Mouse (Mus musculus): ENCODE measurements around the gene Dnmt1.

Dnmt1 gene

GRCm38 (mm10) chr9:20887704-20888385 lies 71.8 kb downstream of the Dnmt1 start, which contains the start of gene Ppan:
Ppan (plus strand) TSS chr9:20888175.
- DNase-seq (ENCODE audit: extremely low read depth, insufficient read length, low spot score) = peak; percentile 89

GRCm38 (mm10) chr9:20887191-20887590 lies 72.5 kb downstream of the Dnmt1 start:
- no peak for DNase-seq (ENCODE audit: extremely low read depth, insufficient read length, low spot score)

- DNase-seq (ENCODE audit: extremely low read depth, insufficient read length, low spot score) = no peak
Measured at GRCm38 (mm10) chr9:20886563-20886962, 73.1 kb downstream of the Dnmt1 start.

GRCm38 (mm10) chr9:20879097-20879792 lies 80.4 kb downstream of the Dnmt1 start, which contains the start of gene Angptl6:
Angptl6 (minus strand) TSS chr9:20879727.
- DNase-seq (ENCODE audit: extremely low read depth, insufficient read length, low spot score) = no peak

- DNase-seq (ENCODE audit: extremely low read depth, insufficient read length, low spot score) = no peak
Measured at GRCm38 (mm10) chr9:20878710-20879065, 81.0 kb downstream of the Dnmt1 start.

- peak; percentile 100 for DNase-seq (ENCODE audit: extremely low read depth, insufficient read length, low spot score)
Measured at GRCm38 (mm10) chr9:20878041-20878709, 81.5 kb downstream of the Dnmt1 start.

GRCm38 (mm10) chr9:20877118-20878040 lies 82.3 kb downstream of the Dnmt1 start:
- DNase-seq (ENCODE audit: extremely low read depth, insufficient read length, low spot score) = no peak

GRCm38 (mm10) chr9:20876318-20877117 lies 83.2 kb downstream of the Dnmt1 start:
- DNase-seq (ENCODE audit: extremely low read depth, insufficient read length, low spot score) = no peak

GRCm38 (mm10) chr9:20875021-20875790 lies 84.5 kb downstream of the Dnmt1 start:
- DNase-seq (ENCODE audit: extremely low read depth, insufficient read length, low spot score) = no peak

GRCm38 (mm10) chr9:20873521-20873920 lies 86.2 kb downstream of the Dnmt1 start:
- no peak for DNase-seq (ENCODE audit: extremely low read depth, insufficient read length, low spot score)

GRCm38 (mm10) chr9:20872991-20873390 lies 86.7 kb downstream of the Dnmt1 start:
- DNase-seq (ENCODE audit: extremely low read depth, insufficient read length, low spot score) = no peak

GRCm38 (mm10) chr9:20870211-20871173 lies 89.2 kb downstream of the Dnmt1 start:
- DNase-seq (ENCODE audit: extremely low read depth, insufficient read length, low spot score) = no peak

- DNase-seq (ENCODE audit: extremely low read depth, insufficient read length, low spot score) = no peak
Measured at GRCm38 (mm10) chr9:20869246-20869645, 90.4 kb downstream of the Dnmt1 start.

GRCm38 (mm10) chr9:20868448-20869001 lies 91.2 kb downstream of the Dnmt1 start, which contains the start of gene A230050P20Rik:
A230050P20Rik (plus strand) TSS chr9:20868642.
- no peak for DNase-seq (ENCODE audit: extremely low read depth, insufficient read length, low spot score)

- no peak for DNase-seq (ENCODE audit: extremely low read depth, insufficient read length, low spot score)
Measured at GRCm38 (mm10) chr9:20866879-20867278, 92.8 kb downstream of the Dnmt1 start.

- DNase-seq (ENCODE audit: extremely low read depth, insufficient read length, low spot score) = no peak
Measured at GRCm38 (mm10) chr9:20862225-20862624, 97.5 kb downstream of the Dnmt1 start.

GRCm38 (mm10) chr9:20861821-20862220 lies 97.9 kb downstream of the Dnmt1 start:
- DNase-seq (ENCODE audit: extremely low read depth, insufficient read length, low spot score) = no peak

All from 3134 (cell line).